Mouse (Mus musculus) liver, embryonic 15.5 days (tissue): Measurements from ENCODE around the gene Ilkap. TPM values are rescaled to one million over a fixed set of nuclear protein-coding genes. Genes with fewer than 3 reads are reported as not detected.

Experiments used
- ATAC-seq: fragments of 200-750 bp; cut with Nextera tagmentation; 2 replicates; pipeline ENCODE4 v1.8.0; 2017; ENCODE audit warnings: moderate number of reproducible peaks, mild to moderate bottlenecking, moderate library complexity; ENCODE audit not compliant: insufficient read depth
- H3K27ac ChIP-seq: fragments of 300-500 bp; sonication (generic); replicated peaks from 2 replicates; pipeline ENCODE4 v1.5.1; 2015; ENCODE audit warnings: mild to moderate bottlenecking, inconsistent platforms
- H3K27me3 ChIP-seq: fragments of 300-500 bp; sonication (generic); 2 replicates; pipeline ENCODE4 v1.6.1; 2015; ENCODE audit warnings: mild to moderate bottlenecking, inconsistent platforms
- H3K36me3 ChIP-seq: fragments of 300-500 bp; sonication (generic); replicated peaks from 2 replicates; pipeline ENCODE4 v1.6.1; 2015; ENCODE audit warnings: moderate library complexity, mild to moderate bottlenecking, inconsistent platforms
- H3K4me1 ChIP-seq: fragments of 300-500 bp; sonication (generic); replicated peaks from 2 replicates; pipeline ENCODE4 v1.6.1; 2015; ENCODE audit warnings: inconsistent platforms
- H3K4me2 ChIP-seq: fragments of 300-500 bp; sonication (generic); 2 replicates; pipeline ENCODE4 v1.6.1; 2015; ENCODE audit warnings: moderate library complexity, mild to moderate bottlenecking, inconsistent platforms
- H3K4me3 ChIP-seq: fragments of 300-500 bp; sonication (generic); replicated peaks from 2 replicates; pipeline ENCODE4 v1.5.1; 2015; ENCODE audit warnings: mild to moderate bottlenecking, inconsistent platforms
- H3K9ac ChIP-seq: fragments of 300-500 bp; sonication (generic); 2 replicates; pipeline ENCODE4 v1.6.1; 2015; ENCODE audit warnings: moderate library complexity, mild to moderate bottlenecking, inconsistent platforms
- H3K9me3 ChIP-seq: fragments of 300-500 bp; sonication (generic); replicated peaks from 2 replicates; pipeline ENCODE4 v1.6.1; 2016; ENCODE audit warnings: inconsistent platforms
- WGBS: fragments of 180-500 bp; shearing (Covaris S2); methylation state at CpG from one replicate; pipeline ENCODE4 v1.1.7; 2015; ENCODE audit warnings: mixed read lengths; ENCODE audit not compliant: insufficient replicate concordance; 5-methylcytosine and 5-hydroxymethylcytosine counted together
- polyA plus RNA-seq: library from polyadenylated mRNA; unstranded; fragments of >200 nt; fragmentation: Nextera tagmentation; extraction: Ambion mirVana; gene quantifications from 2 replicates; pipeline ENCODE4 v1.2.1, GENCODE M21; 2015

The Ilkap gene
- polyA plus RNA-seq, 1 experiment from 2014 or later = 67.7 TPM

DNA sequence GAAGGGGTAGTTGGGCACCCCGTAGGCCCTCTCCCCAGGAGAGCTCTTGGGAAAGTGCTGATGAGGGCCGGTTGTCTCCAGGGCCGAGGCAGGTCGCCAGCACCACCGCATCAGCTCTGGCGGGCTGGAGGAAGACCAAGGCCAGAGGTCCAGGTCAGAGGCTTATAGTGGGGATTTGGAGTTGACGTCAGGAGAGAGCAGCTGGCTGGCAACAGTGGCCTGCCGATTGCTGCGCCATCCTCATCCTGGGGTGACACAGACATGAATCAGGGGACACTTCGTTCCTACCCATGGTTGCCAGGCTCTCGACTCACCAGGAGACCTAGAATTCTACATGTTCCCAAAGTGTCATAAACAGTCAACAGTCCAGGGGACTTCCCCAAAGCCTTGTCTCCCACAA is 42.5 kb downstream of the Ilkap start:
- H3K4me2 ChIP-seq = no peak overlapping the region
- ATAC-seq = no peak
- no peak overlapping the region for H3K4me3 ChIP-seq
- H3K9me3 ChIP-seq = no peaks in the 10 kb centered on the region
- no peak overlapping the region for H3K9ac ChIP-seq
- no peaks in the 10 kb centered on the region for H3K36me3 ChIP-seq
- H3K27ac ChIP-seq = no peak overlapping the region
- WGBS = 63% methylated on average over 11 of the region's 11 CpGs
- no peaks in the 10 kb centered on the region for H3K4me1 ChIP-seq
- no peaks in the 10 kb centered on the region for H3K27me3 ChIP-seq

DNA sequence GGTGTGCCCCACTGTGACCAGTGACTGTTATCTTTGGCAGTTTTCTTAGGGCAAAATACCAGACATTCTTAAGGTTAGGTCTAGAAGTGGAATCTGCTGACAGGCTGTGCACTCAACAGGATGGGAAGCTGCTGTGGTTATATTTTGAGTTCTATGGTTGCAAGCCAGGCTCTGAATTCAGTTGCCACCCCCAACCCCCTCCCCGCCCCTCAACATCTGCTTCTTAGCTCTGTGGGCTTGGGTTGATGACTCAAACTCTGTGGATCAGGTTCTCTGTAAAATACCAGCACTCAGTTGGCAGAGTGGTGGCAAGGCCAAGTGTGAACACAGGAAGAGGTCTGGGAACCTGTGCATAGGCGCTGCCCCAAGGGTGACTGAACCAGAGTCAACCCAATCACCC is 46.3 kb downstream of the Ilkap start:
- 60% methylated on average over 2 of the region's 2 CpGs for WGBS
- Histone ChIP-seq H3K4me1 (no peaks in the 10 kb centered on the region), H3K36me3 (no peaks in the 10 kb centered on the region), H3K9me3 (no peaks in the 10 kb centered on the region), H3K9ac (no peak overlapping the region), H3K27ac (no peak overlapping the region), H3K4me3 (no peak overlapping the region), H3K27me3 (peaks cover 4% of the 10 kb centered on the region; the same call in 1 of the 2 replicates), H3K4me2 (no peak overlapping the region)
- ATAC-seq = no peak

DNA sequence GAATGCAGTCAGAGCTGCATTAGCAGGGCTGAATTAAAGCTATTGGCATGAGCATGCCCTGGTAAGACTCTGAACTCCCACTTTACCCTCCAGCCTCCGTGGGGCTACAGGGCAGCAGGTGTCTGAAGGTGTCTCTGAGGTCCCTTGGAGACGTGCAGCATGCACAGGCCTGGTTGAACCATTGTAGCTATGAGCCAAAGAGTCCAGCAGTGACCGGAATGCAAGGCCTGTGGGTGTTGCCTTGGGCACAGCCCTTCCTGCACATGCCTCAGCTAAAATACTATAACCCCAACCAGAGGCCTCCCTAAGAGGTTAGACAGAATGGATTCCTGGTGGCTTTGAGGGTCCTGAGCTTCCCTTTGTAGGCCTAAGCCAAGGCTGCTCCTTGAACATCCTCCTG is 47.4 kb downstream of the Ilkap start:
- Histone ChIP-seq H3K4me2 (no peak overlapping the region), H3K27me3 (peaks cover 14% of the 10 kb centered on the region), H3K9ac (no peak overlapping the region), H3K4me1 (no peaks in the 10 kb centered on the region), H3K9me3 (no peaks in the 10 kb centered on the region), H3K27ac (no peak overlapping the region), H3K4me3 (no peak overlapping the region), H3K36me3 (no peaks in the 10 kb centered on the region)
- ATAC-seq = no peak
- 59% methylated on average over 3 of the region's 3 CpGs for WGBS

DNA sequence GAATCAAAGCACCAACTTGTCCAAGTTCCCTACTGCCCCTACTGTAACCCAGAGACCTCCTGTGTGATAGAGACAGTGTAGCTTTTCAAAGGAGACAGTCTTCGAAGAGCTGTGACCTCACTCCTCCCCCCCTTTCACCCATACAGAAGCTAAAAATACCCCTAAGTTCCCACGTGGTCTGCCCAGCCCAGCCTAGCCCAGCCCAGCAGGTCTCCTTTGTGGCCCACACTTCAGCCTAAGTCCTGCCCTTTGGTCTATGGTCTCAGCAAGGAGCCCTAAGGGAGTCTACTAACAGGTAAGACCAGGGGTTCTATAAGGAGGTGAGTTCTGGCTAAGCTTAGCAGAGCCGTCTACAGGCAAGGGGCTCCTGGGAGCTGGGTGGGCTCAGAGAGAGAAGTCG is 47.8 kb downstream of the Ilkap start, which contains the start of gene Klhl30:
Gene Klhl30 (plus strand): TSS at position 176 of the 400 bp plus-strand sequence.
- WGBS = 45% methylated on average over 4 of the region's 4 CpGs
- Histone ChIP-seq H3K4me3 (no peak within 1 kb of the TSS), H3K9ac (no peak within 1 kb of the TSS), H3K27me3 (peaks cover 18% of the 10 kb centered on the region), H3K27ac (no peak within 1 kb of the TSS), H3K4me2 (no peak within 1 kb of the TSS), H3K36me3 (no peaks in the 10 kb centered on the region), H3K9me3 (no peaks in the 10 kb centered on the region), H3K4me1 (no peaks in the 10 kb centered on the region)
- no peak for ATAC-seq

DNA sequence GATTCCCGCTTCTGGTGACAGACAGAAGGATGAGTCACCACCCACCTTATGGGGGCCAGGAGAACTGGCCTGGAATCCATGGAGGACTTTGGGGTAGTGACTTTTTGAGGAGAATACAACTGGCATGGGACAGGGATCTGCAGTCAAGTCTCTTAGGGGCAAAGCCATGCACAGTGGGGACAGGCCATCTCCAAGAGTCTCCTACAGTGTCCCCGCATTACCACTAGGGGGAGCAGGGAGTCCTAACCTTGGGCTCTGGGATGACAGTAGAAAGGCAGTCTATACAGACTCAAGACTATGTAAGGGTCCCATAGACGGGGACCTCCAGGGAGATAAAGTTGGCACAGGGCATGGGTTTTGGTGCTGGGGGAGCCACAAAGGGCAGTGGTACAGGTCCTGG is 51.7 kb downstream of the Ilkap start:
- Histone ChIP-seq H3K4me3 (no peak overlapping the region), H3K4me2 (no peak overlapping the region), H3K36me3 (no peaks in the 10 kb centered on the region), H3K27ac (no peak overlapping the region), H3K9me3 (no peaks in the 10 kb centered on the region), H3K4me1 (peaks cover 7% of the 10 kb centered on the region), H3K27me3 (peaks cover 49% of the 10 kb centered on the region), H3K9ac (no peak overlapping the region)
- WGBS = 30% methylated on average over 3 of the region's 3 CpGs
- ATAC-seq = no peak; the same call in 1 of the 2 replicates

DNA sequence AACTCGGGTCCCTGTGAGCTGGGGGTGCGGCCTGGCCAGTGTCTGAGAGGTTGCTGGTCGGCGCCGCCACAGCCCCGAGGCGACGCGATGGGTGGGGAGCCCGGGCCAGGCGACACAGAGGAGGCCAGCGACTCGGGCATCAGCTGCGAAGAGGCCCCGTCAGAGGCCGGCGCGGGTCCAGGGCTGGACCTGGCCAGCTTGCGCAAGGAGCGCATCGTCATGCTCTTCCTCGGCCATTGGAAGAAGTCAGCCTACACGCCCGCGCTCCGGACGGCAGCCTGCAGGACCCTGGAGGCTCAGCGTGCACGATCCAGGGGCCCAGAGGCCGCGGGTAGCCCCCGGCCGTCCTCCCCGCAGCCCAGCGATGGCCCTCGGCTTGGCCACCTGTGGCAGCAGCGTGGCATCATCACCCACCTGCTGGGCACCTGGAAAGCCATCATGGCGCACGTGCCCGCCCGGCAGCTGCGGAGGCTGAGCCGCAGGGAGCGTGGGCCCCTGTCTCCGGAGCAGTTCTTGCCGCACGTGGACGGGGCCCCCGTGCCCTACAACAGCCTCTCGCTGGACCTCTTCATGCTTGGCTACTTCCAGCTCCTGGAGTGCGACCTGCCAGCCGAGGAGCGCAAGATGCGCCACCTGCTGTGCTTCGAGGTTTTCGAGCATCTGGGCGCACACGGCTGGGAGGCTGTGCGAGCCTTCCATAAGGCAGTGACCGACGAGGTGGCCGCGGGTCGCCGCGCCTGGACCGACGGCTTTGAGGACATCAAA is 53.5 kb downstream of the Ilkap start:
- Histone ChIP-seq H3K27me3 (peaks cover 55% of the 10 kb centered on the region), H3K9ac (no peak overlapping the region), H3K4me3 (no peak overlapping the region), H3K27ac (no peak overlapping the region), H3K4me2 (no peak overlapping the region; the same call in 1 of the 2 replicates), H3K4me1 (peaks cover 7% of the 10 kb centered on the region), H3K36me3 (no peaks in the 10 kb centered on the region), H3K9me3 (no peaks in the 10 kb centered on the region)
- ATAC-seq = no peak
- WGBS = 4% methylated on average over 68 of the region's 68 CpGs

DNA sequence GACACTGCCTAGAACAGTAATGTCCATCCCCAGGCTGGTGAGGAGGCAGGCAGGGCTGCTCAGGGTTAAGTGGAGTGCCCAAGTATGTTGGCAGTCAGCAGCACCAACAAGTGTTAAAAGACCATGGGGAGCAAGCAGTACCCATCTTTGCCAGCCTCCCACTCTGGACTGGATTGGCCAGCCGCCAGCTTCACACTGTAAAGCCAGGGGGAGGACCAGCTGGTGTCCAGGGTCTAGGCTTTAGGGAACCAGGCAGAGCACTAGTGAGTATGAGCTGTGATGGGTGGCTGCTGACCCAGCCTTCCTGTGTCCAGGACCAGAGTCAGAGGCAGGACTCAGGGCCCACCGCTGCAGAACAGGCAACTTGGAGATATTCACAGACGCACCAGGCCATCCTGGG is 54.6 kb downstream of the Ilkap start:
- Histone ChIP-seq H3K4me3 (no peak overlapping the region), H3K36me3 (no peaks in the 10 kb centered on the region), H3K9me3 (no peaks in the 10 kb centered on the region), H3K9ac (no peak overlapping the region), H3K4me1 (peaks cover 7% of the 10 kb centered on the region), H3K4me2 (no peak overlapping the region), H3K27me3 (peaks cover 55% of the 10 kb centered on the region), H3K27ac (no peak overlapping the region)
- ATAC-seq = no peak
- 63% methylated on average over 3 of the region's 3 CpGs for WGBS

DNA sequence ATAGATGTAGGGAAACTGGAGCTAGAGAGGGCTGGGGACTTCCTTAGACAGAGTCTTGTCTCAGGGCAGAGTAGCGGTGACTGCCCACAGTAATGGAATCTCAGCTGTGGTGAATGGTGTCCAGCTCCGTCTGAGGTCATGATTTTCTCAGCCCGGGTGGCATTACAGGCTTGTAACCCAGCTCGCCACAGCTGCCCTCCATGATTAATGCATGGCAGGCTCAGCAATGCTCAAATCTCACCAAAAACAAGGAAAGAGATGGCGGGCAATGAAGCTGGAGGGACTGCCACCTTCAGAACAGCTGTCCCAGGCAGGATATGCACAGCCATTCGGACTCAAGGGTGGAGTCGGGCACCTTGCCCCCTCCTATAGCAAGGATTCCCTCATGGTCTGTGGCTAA is 61.3 kb downstream of the Ilkap start:
- WGBS = 56% methylated on average over 7 of the region's 7 CpGs
- no peak for ATAC-seq
- Histone ChIP-seq H3K36me3 (no peaks in the 10 kb centered on the region), H3K27ac (no peak overlapping the region), H3K9me3 (no peaks in the 10 kb centered on the region), H3K4me2 (no peak overlapping the region), H3K9ac (no peak overlapping the region), H3K4me1 (no peaks in the 10 kb centered on the region), H3K27me3 (0 out of 2 replicates have a peak, but pooled peaks cover 6% of the 10 kb centered on the region), H3K4me3 (no peak overlapping the region)

DNA sequence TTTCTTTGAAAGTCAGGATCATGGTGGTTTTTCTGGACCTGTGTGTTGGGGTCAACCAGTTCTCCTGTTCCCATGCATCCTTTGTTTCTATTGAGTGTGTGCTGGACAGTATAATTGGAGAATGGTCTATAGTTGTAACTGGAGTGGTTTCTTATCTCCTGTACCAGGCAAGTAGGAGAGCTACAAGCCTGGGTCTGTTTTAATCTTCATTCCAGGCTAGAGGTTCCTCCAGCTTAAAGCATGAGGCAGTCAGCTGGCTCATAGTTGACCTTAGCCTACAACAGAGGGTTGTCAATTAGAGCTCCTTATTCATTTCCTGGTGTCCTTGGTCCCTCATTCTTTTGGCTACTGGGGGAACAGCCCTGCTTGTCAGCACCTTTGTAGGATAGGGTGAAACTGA is 65.0 kb downstream of the Ilkap start:
- Histone ChIP-seq H3K4me3 (no peak overlapping the region), H3K9ac (no peak overlapping the region), H3K4me1 (no peaks in the 10 kb centered on the region), H3K36me3 (no peaks in the 10 kb centered on the region), H3K27ac (no peak overlapping the region), H3K9me3 (no peaks in the 10 kb centered on the region), H3K4me2 (no peak overlapping the region), H3K27me3 (no peaks in the 10 kb centered on the region)
- ATAC-seq = no peak

DNA sequence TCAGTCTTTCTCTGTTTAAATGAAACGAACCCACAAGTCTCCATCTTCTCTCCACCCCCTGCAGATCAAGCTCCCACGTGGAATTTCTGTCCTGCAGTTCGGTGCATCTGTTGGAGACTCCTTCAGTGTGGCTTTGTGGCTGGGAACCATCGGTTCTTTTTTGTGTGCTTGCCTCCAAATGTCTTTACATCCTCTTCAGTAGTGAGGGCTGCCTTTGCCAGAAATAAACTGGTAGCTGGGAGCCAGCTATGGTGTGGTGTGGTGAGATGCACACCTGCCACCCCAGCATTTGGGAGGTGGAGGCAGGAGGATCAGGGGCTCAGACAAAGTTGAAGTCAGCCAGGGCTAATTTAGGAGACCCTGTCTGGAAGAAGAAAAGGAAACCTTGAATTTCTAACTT is 66.5 kb downstream of the Ilkap start:
- Histone ChIP-seq H3K36me3 (no peaks in the 10 kb centered on the region), H3K4me1 (no peaks in the 10 kb centered on the region), H3K4me3 (no peak overlapping the region), H3K9ac (no peak overlapping the region), H3K4me2 (no peak overlapping the region), H3K27me3 (no peaks in the 10 kb centered on the region), H3K27ac (no peak overlapping the region), H3K9me3 (no peaks in the 10 kb centered on the region)
- ATAC-seq = no peak
- 41% methylated on average over 4 of the region's 4 CpGs for WGBS

DNA sequence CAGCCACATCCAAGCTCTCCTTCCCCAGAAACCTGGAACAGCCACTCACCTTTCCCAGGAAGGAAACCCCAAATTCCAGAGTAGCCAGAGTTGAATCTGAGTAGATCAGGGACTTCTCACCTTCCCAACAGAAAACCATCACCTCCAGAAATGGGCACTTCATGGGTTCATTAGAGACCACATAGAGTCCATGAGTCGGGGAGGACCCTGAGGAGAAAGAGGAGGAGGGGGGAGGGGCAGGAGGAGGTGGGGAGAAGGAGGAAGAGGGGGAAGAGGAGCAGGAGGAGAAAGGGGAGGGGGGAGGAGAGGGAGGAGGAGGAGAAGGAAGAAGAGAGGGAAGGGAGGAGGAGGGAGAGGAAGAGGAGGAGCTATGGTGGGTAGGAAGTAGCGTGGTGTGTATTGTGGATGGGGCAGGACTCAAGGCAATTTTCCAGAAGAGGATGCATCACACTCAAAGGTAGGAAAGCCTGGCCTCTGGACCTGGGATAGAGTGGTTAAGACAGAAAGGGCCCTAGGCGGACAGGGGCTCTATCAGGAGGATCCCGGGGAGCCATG is 73.0 kb downstream of the Ilkap start:
- WGBS = 57% methylated on average over 4 of the region's 4 CpGs
- H3K4me3 ChIP-seq = no peak overlapping the region
- ATAC-seq = no peak
- peaks cover 10% of the 10 kb centered on the region for H3K4me1 ChIP-seq
- no peak overlapping the region for H3K9ac ChIP-seq
- H3K27me3 ChIP-seq = no peaks in the 10 kb centered on the region
- H3K4me2 ChIP-seq = no peak overlapping the region
- no peaks in the 10 kb centered on the region for H3K36me3 ChIP-seq
- H3K9me3 ChIP-seq = no peaks in the 10 kb centered on the region
- no peak overlapping the region for H3K27ac ChIP-seq

DNA sequence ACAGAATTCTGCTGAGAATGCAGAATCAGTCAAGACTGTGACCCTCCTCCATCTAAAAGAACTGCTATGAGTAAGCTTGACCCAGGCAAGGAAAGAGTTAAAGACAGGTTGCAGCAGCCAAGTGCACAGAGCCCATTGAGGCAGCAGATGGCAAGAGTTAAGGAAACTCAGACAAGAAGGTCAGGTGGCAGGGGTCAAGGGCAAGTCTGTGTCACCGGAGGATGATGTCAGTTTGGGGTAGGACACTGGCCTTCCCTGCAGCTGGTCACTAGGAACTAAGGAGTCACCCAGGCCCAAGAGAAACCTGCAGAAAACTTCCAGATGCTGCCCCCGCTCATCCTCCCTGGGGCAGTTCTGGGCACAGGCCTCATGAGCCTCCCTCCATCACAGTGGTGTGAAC is 74.0 kb downstream of the Ilkap start:
- no peak overlapping the region for H3K4me3 ChIP-seq
- ATAC-seq = no peak
- no peak overlapping the region for H3K27ac ChIP-seq
- H3K9me3 ChIP-seq = no peaks in the 10 kb centered on the region
- H3K4me2 ChIP-seq = no peak overlapping the region
- H3K27me3 ChIP-seq = no peaks in the 10 kb centered on the region
- WGBS = 68% methylated on average over 2 of the region's 2 CpGs
- H3K36me3 ChIP-seq = no peaks in the 10 kb centered on the region
- peaks cover 10% of the 10 kb centered on the region for H3K4me1 ChIP-seq
- H3K9ac ChIP-seq = no peak overlapping the region
